18 mouse cellular contexts compared by ENCODE assay signal in the genomic region with DNA sequence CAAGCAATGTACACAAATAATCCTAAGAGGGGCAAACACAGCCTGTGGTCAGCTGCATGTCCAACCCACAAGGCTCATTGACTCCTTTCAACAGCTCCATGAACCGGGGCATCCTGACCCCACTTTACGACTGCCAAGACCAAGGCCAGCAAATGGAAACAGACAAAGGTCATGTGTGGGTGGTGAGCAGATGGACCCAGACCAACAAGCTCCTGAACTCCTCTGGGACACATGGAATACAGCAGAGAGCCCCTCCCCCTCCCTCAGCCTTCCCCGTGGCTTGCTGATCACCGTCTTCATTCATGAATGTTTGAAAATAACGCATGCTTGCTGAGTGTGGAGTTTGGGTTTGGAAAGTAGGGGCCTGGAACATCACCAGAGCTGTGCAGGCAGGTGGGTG. TPM values are rescaled to one million over a fixed set of nuclear protein-coding genes. Genes with fewer than 3 reads are reported as not detected.
DNase-seq lines count a peak whose midpoint lies in the region; ATAC-seq and TF ChIP-seq lines count a peak whose summit lies in the region.
"Had no signal": no experiment of that assay in that cellular context is flagged by ENCODE, and none has a peak within 500 bp of the region (broad histone marks: within the 10 kb centered on the region; RNA-seq: fewer than 3 reads in every experiment).

No protein-coding gene starts in this region.

- TF ChIP-seq CTCF in hindbrain, postnatal 0 days (IDR thresholded peaks at IDR 0.05; ENCODE audit: low read depth): no peak

- H3K27ac ChIP-seq in hindbrain, embryonic 10.5 days: peak overlapping the region; percentile 71
- no peak overlapping the region for H3K27ac ChIP-seq in hindbrain, postnatal 0 days
- H3K27ac ChIP-seq in embryonic facial prominence, embryonic 10.5 days (replicated peaks): peak overlapping the region; percentile 35
- no peak overlapping the region for H3K27ac ChIP-seq in liver, embryonic 16.5 days (ENCODE audit: low read length)
- H3K27ac ChIP-seq: hindbrain, embryonic 12.5 days; left cerebral cortex, adult 2 months; macrophage had no signal

- no peaks in the 10 kb centered on the region for H3K36me3 ChIP-seq in hindbrain, embryonic 10.5 days
- H3K36me3 ChIP-seq in hindbrain, postnatal 0 days (ENCODE audit: insufficient read depth, low read length): peaks cover 12% of the 10 kb centered on the region
- H3K36me3 ChIP-seq in embryonic facial prominence, embryonic 10.5 days (replicated peaks): no peaks in the 10 kb centered on the region
- no peaks in the 10 kb centered on the region for H3K36me3 ChIP-seq in liver, embryonic 16.5 days (ENCODE audit: control insufficient read depth, insufficient read depth)
- H3K36me3 ChIP-seq: G1E; hindbrain, embryonic 12.5 days had no signal

- no peak for DNase-seq in hindbrain, embryonic 10.5 days (ENCODE audit: low spot score)
- DNase-seq in hindbrain, postnatal 0 days (ENCODE audit: low spot score): no peak
- no peak for DNase-seq in embryonic facial prominence, embryonic 10.5 days (ENCODE audit: low spot score)
- DNase-seq in kidney, postnatal 14 days: peak; percentile 42
- DNase-seq in spleen, postnatal 10 days (ENCODE audit: low spot score in 2 of 2): no peak
- DNase-seq in heart, postnatal 10 days: no peak
- no peak for DNase-seq in left cerebral cortex, postnatal 36 days (ENCODE audit: low spot score in 2 of 2)
- DNase-seq: cerebellum, adult 8-10 months; gastrocnemius, postnatal 14 days; lung, adult 18-20 months; right cerebral cortex, postnatal 14 days had no signal

- no peaks in the 10 kb centered on the region for H3K9me3 ChIP-seq in hindbrain, embryonic 10.5 days
- H3K9me3 ChIP-seq in hindbrain, postnatal 0 days (ENCODE audit: low read length): no peaks in the 10 kb centered on the region
- no peaks in the 10 kb centered on the region for H3K9me3 ChIP-seq in embryonic facial prominence, embryonic 10.5 days
- H3K9me3 ChIP-seq in liver, embryonic 16.5 days (replicated peaks; ENCODE audit: control insufficient read depth, low read length): no peaks in the 10 kb centered on the region
- H3K9me3 ChIP-seq: heart, embryonic 12.5 days; hindbrain, embryonic 12.5 days had no signal

- H3K4me2 ChIP-seq in hindbrain, postnatal 0 days (ENCODE audit: low read depth, low read length): no peak overlapping the region
- H3K4me2 ChIP-seq in liver, embryonic 16.5 days (ENCODE audit: low read depth, low read length): no peak overlapping the region
- H3K4me2 ChIP-seq: heart, embryonic 12.5 days; hindbrain, embryonic 12.5 days had no signal

- intact Hi-C loops in heart, postnatal 10 days (cut with DNase I): no loop called here
- intact Hi-C loops in left cerebral cortex, postnatal 36 days (cut with DNase I): no loop called here

- peaks cover 57% of the 10 kb centered on the region for H3K4me1 ChIP-seq in hindbrain, embryonic 10.5 days (replicated peaks)
- no peaks in the 10 kb centered on the region for H3K4me1 ChIP-seq in hindbrain, postnatal 0 days (ENCODE audit: insufficient read depth, low read length)
- H3K4me1 ChIP-seq in embryonic facial prominence, embryonic 10.5 days: peaks cover 61% of the 10 kb centered on the region
- H3K4me1 ChIP-seq in liver, embryonic 16.5 days (ENCODE audit: control insufficient read depth, low read depth, low read length): no peaks in the 10 kb centered on the region; the same call in 1 of the 2 replicates

- ATAC-seq in hindbrain, postnatal 0 days: no peak
- ATAC-seq in liver, embryonic 16.5 days (ENCODE audit: low read depth): peak; percentile 80
- ATAC-seq: midbrain, embryonic 16.5 days had no signal

- no peak overlapping the region for H3K9ac ChIP-seq in hindbrain, postnatal 0 days (replicated peaks; ENCODE audit: low read length)
- no peak overlapping the region for H3K9ac ChIP-seq in liver, embryonic 16.5 days (ENCODE audit: low read depth, low read length)
- H3K9ac ChIP-seq: heart, embryonic 12.5 days; hindbrain, embryonic 12.5 days had no signal

- H3K27me3 ChIP-seq in hindbrain, embryonic 10.5 days (ENCODE audit: insufficient read depth, poor library complexity, severe bottlenecking): no peaks in the 10 kb centered on the region
- H3K27me3 ChIP-seq in hindbrain, postnatal 0 days (ENCODE audit: insufficient read depth, low read length): no peaks in the 10 kb centered on the region
- no peaks in the 10 kb centered on the region for H3K27me3 ChIP-seq in embryonic facial prominence, embryonic 10.5 days (replicated peaks; ENCODE audit: low read depth, poor library complexity, severe bottlenecking)
- no peaks in the 10 kb centered on the region for H3K27me3 ChIP-seq in liver, embryonic 16.5 days (ENCODE audit: control insufficient read depth, insufficient read depth, low read depth, low read length)
- H3K27me3 ChIP-seq: heart, embryonic 12.5 days; hindbrain, embryonic 12.5 days had no signal

- 65% methylated on average over 5 of the region's 5 CpGs for WGBS in hindbrain, embryonic 10.5 days
- WGBS in hindbrain, postnatal 0 days: 54% methylated on average over 5 of the region's 5 CpGs
- 71% methylated on average over 5 of the region's 5 CpGs for WGBS in embryonic facial prominence, embryonic 10.5 days
- 58% methylated on average over 5 of the region's 5 CpGs for WGBS in liver, embryonic 16.5 days (ENCODE audit: insufficient replicate concordance)

- H3K4me3 ChIP-seq in hindbrain, embryonic 10.5 days: no peak overlapping the region
- no peak overlapping the region for H3K4me3 ChIP-seq in hindbrain, postnatal 0 days (ENCODE audit: low read length)
- H3K4me3 ChIP-seq in embryonic facial prominence, embryonic 10.5 days: no peak overlapping the region
- no peak overlapping the region for H3K4me3 ChIP-seq in liver, embryonic 16.5 days (ENCODE audit: low read depth, low read length)
- H3K4me3 ChIP-seq: heart, embryonic 12.5 days; hindbrain, embryonic 12.5 days; left cerebral cortex, adult 2 months had no signal

RNA-seq across cellular contexts. Expression of a gene that starts 57.3 kb away (rescaled TPM):
- polyA plus RNA-seq in hindbrain, embryonic 10.5 days (2016; fragmentation: Nextera tagmentation; extraction: Ambion mirVana): 6.0 and 6.6 TPM in 2 replicates
- 59.5 and 67.6 TPM in 2 replicates for total RNA-seq in hindbrain, postnatal 0 days (2014; rRNA removed)
- polyA plus RNA-seq in hindbrain, postnatal 0 days (2015; fragmentation: Nextera tagmentation; extraction: Ambion mirVana): 22.4 and 23.1 TPM in 2 replicates
- polyA plus RNA-seq in embryonic facial prominence, embryonic 10.5 days (2016; fragmentation: Nextera tagmentation; extraction: Ambion mirVana): 5.9 and 6.0 TPM in 2 replicates
- 2.7 and 3.4 TPM in 2 replicates for polyA plus RNA-seq in liver, embryonic 16.5 days (2015; fragmentation: Nextera tagmentation; extraction: Ambion mirVana)
- total RNA-seq in heart, postnatal 10 days (2021): 10 to 100 TPM in 1 of 2 experiments, 1 to 10 TPM in 1; 9.1 to 17.6 TPM
- total RNA-seq in left cerebral cortex, postnatal 36 days (2021): 10 to 100 TPM; 60.6 to 91.1 TPM
- polyA plus RNA-seq: G1E had no signal

Comparison
In these comparisons a context has a peak if more than half of its experiments do, and no peak if none do; other contexts are left out.
1. H3K27ac ChIP-seq: peak in hindbrain, embryonic 10.5 days (single experiment) and embryonic facial prominence, embryonic 10.5 days (single experiment); none in hindbrain, postnatal 0 days (single experiment) and liver, embryonic 16.5 days (single experiment).